Comparison of ENCODE assay signal across 12 mouse cellular contexts in genomic region chr13:37279078-37279789, GRCm38 (mm10).
DNase-seq lines count a peak whose midpoint lies in the region; ATAC-seq and TF ChIP-seq lines count a peak whose summit lies in the region.
"Had no signal": no experiment of that assay in that cellular context is flagged by ENCODE, and none has a peak within 500 bp of the region (broad histone marks: within the 10 kb centered on the region; RNA-seq: fewer than 3 reads in every experiment).

No protein-coding gene starts in this region.

- no peak overlapping the region for H3K27ac ChIP-seq in heart, adult 2 months
- H3K27ac ChIP-seq in midbrain, postnatal 0 days (ENCODE audit: low read depth, low read length), result no peak overlapping the region
- no peak overlapping the region for H3K27ac ChIP-seq in midbrain, embryonic 13.5 days
- H3K27ac ChIP-seq: liver, embryonic 15.5 days; midbrain, embryonic 10.5 days; stomach, embryonic 15.5 days had no signal

- no peak overlapping the region for H3K4me2 ChIP-seq in midbrain, postnatal 0 days (ENCODE audit: low read depth, low read length, poor library complexity, severe bottlenecking)
- no peak overlapping the region for H3K4me2 ChIP-seq in midbrain, embryonic 13.5 days (replicated peaks)
- H3K4me2 ChIP-seq: liver, embryonic 15.5 days; stomach, embryonic 15.5 days had no signal

- no peak for DNase-seq in heart, adult 2 months
- no peak for DNase-seq in heart, postnatal 36 days
- no peak for DNase-seq in midbrain, postnatal 0 days (ENCODE audit: low spot score)
- peak; percentile 50 for DNase-seq in ZHBTc4 (ENCODE audit: low read depth, low spot score)
- DNase-seq in thymus, postnatal 25 days, result peak; percentile 35
- DNase-seq in kidney, adult 8-10 months, result no peak
- no peak for DNase-seq in lung, adult 18-20 months
- DNase-seq: cerebellum, adult 8-10 months had no signal

- no peaks in the 10 kb centered on the region for H3K4me1 ChIP-seq in heart, adult 2 months (ENCODE audit: control insufficient read depth, insufficient read depth, low read length)
- no peaks in the 10 kb centered on the region for H3K4me1 ChIP-seq in midbrain, postnatal 0 days (ENCODE audit: insufficient read depth, low read length)
- 0 out of 2 replicates have a peak, but pooled peaks cover 2% of the 10 kb centered on the region for H3K4me1 ChIP-seq in midbrain, embryonic 13.5 days (replicated peaks)
- H3K4me1 ChIP-seq: liver, embryonic 15.5 days; midbrain, embryonic 10.5 days; stomach, embryonic 15.5 days had no signal

- TF ChIP-seq EP300 in heart, adult 2 months (IDR thresholded peaks at IDR 0.05; ENCODE audit: insufficient read depth, low read depth, low read length), result no peak

- WGBS in heart, adult 2 months, result 89% methylated on average over 8 of the region's 8 CpGs
- WGBS in midbrain, postnatal 0 days, result 93% methylated on average over 8 of the region's 8 CpGs
- WGBS in midbrain, embryonic 13.5 days, result 89% methylated on average over 8 of the region's 8 CpGs

- no peak overlapping the region for H3K4me3 ChIP-seq in heart, adult 2 months
- H3K4me3 ChIP-seq in midbrain, postnatal 0 days (ENCODE audit: low read depth, low read length), result no peak overlapping the region
- no peak overlapping the region for H3K4me3 ChIP-seq in midbrain, embryonic 13.5 days (replicated peaks)
- H3K4me3 ChIP-seq: liver, embryonic 15.5 days; midbrain, embryonic 10.5 days; stomach, embryonic 15.5 days had no signal

- peak; percentile 16; the same call in 1 of the 2 replicates for TF ChIP-seq CTCF in heart, adult 2 months (IDR thresholded peaks at IDR 0.05)
- TF ChIP-seq CTCF in midbrain, postnatal 0 days (IDR thresholded peaks at IDR 0.05), result peak; percentile 23

- no peak for ATAC-seq in midbrain, postnatal 0 days (ENCODE audit: low FRiP score)
- no peak for ATAC-seq in midbrain, embryonic 13.5 days

- TF ChIP-seq POLR2A in heart, adult 2 months (IDR thresholded peaks at IDR 0.05; ENCODE audit: insufficient read depth, low read depth, low read length), result no peak

- H3K36me3 ChIP-seq in heart, adult 2 months (ENCODE audit: control insufficient read depth, insufficient read depth, low read length), result no peaks in the 10 kb centered on the region
- no peaks in the 10 kb centered on the region for H3K36me3 ChIP-seq in midbrain, postnatal 0 days (ENCODE audit: insufficient read depth, low read length)
- H3K36me3 ChIP-seq in midbrain, embryonic 13.5 days, result no peaks in the 10 kb centered on the region
- H3K36me3 ChIP-seq: liver, embryonic 15.5 days; midbrain, embryonic 10.5 days; stomach, embryonic 15.5 days had no signal

- no peaks in the 10 kb centered on the region for H3K79me2 ChIP-seq in heart, adult 2 months (replicated peaks; ENCODE audit: control insufficient read depth, insufficient read depth, low read length)

- H3K9me3 ChIP-seq in midbrain, postnatal 0 days (ENCODE audit: low read length), result no peaks in the 10 kb centered on the region
- no peaks in the 10 kb centered on the region for H3K9me3 ChIP-seq in midbrain, embryonic 13.5 days
- H3K9me3 ChIP-seq: liver, embryonic 15.5 days; midbrain, embryonic 10.5 days; stomach, embryonic 15.5 days had no signal

- intact Hi-C loops in heart, adult 2 months (cut with DNase I), result no loop called here
- intact Hi-C loops in heart, postnatal 36 days (cut with DNase I), result no loop called here

- H3K27me3 ChIP-seq in heart, adult 2 months (ENCODE audit: control insufficient read depth, insufficient read depth, low read length), result no peaks in the 10 kb centered on the region; the same call in 1 of the 2 replicates
- H3K27me3 ChIP-seq in midbrain, postnatal 0 days (ENCODE audit: insufficient read depth, low read length), result no peaks in the 10 kb centered on the region
- H3K27me3 ChIP-seq in midbrain, embryonic 13.5 days, result no peaks in the 10 kb centered on the region
- H3K27me3 ChIP-seq: liver, embryonic 15.5 days had no signal

- H3K9ac ChIP-seq in heart, adult 2 months (ENCODE audit: low read depth, low read length), result no peak overlapping the region
- no peak overlapping the region for H3K9ac ChIP-seq in midbrain, postnatal 0 days (replicated peaks; ENCODE audit: low read length, poor library complexity, severe bottlenecking)
- H3K9ac ChIP-seq in midbrain, embryonic 13.5 days (replicated peaks), result no peak overlapping the region
- H3K9ac ChIP-seq: liver, embryonic 15.5 days; stomach, embryonic 15.5 days had no signal

Comparison
In these comparisons a context has a peak if more than half of its experiments do, and no peak if none do; other contexts are left out.
1. DNase-seq: peak in ZHBTc4 (single experiment) and thymus, postnatal 25 days (single experiment); none in heart, adult 2 months (0 of 2), heart, postnatal 36 days (0 of 2), midbrain, postnatal 0 days (single experiment), kidney, adult 8-10 months (0 of 2) and lung, adult 18-20 months (0 of 2).